Mouse (Mus musculus): ENCODE data around the gene Foxb2. TPM values are rescaled to one million over a fixed set of nuclear protein-coding genes. Genes with fewer than 3 reads are reported as not detected.

The Foxb2 gene
- polyA plus RNA-seq (2012; ENCODE audit: low replicate concordance): not detected in 2 replicates

DNA sequence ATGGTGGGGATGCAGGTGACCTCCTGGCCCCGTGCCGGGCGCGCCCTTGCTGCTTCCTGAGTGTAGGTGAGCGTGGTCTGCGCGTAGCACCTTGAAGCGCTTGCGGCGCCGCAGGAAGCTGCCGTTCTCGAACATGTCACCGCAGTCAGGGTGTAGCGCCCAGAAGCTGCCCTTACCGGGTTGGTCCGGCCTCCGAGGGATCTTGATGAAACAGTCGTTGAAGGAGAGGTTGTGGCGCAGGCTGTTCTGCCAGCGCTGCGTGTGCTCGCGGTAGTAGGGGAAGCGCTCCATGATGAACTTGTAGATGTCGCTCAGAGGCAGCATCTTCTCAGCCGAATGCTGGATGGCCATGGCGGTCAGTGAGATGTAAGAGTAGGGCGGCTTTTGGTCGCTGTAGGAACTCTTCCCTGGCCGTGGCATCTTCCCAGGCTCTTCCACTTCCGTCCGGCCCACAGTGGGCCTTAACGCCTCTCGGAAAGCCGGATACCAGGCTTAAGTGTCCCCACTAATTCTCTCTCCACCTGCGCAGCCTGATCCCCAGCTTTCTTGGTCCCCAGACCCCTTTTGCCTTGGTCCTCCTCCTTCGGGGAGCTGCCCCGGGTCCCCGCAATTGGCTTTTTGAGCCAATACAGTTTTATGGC, at the start of gene Foxb2:
Foxb2 (minus strand) TSS at position 585 of the 641 bp plus-strand sequence.

Other genes starting within 250 kb of the Foxb2 start
- 4.4 and 8.7 TPM in 2 replicates for gene Vps13a, start 92.9 kb downstream of the Foxb2 start, polyA plus RNA-seq (2012; ENCODE audit: low replicate concordance)
- 0.15 TPM in 1 of 2 replicates, not detected in the other for gene Prune2, start 82.3 kb upstream of the Foxb2 start, polyA plus RNA-seq (2012; ENCODE audit: low replicate concordance)

All from hematopoietic multipotent progenitor cell, adult 10-12 weeks (in vitro differentiated cells).